Mouse (Mus musculus) neural tube, embryonic 15.5 days (tissue): ENCODE measurements around the gene Kif1b. TPM values are rescaled to one million over a fixed set of nuclear protein-coding genes. Genes with fewer than 3 reads are reported as not detected.
"Not testable (repeated sequence)": the region's sequence is repeated elsewhere in the genome, so short reads cannot be mapped to it uniquely, and the experiment has no call there.

Source experiments
- ATAC-seq: fragments of 200-750 bp; cut with Nextera tagmentation; 2 replicates; pipeline ENCODE4 v1.8.0; 2017; ENCODE audit warnings: mild to moderate bottlenecking, moderate TSS enrichment, moderate library complexity; ENCODE audit not compliant: low FRiP score
- H3K27ac ChIP-seq: fragments of 300-500 bp; sonication (generic); replicated peaks from 2 replicates; pipeline ENCODE4 v1.5.1; 2015; ENCODE audit warnings: mild to moderate bottlenecking, inconsistent platforms
- H3K27me3 ChIP-seq: fragments of 300-500 bp; sonication (generic); replicated peaks from 2 replicates; pipeline ENCODE4 v1.6.1; 2015; ENCODE audit warnings: inconsistent platforms
- H3K36me3 ChIP-seq: fragments of 300-500 bp; sonication (generic); 2 replicates; pipeline ENCODE4 v1.6.1; 2015; ENCODE audit warnings: inconsistent platforms
- H3K4me1 ChIP-seq: fragments of 300-500 bp; sonication (generic); 2 replicates; pipeline ENCODE4 v1.6.1; 2015; ENCODE audit warnings: inconsistent platforms
- H3K4me2 ChIP-seq: fragments of 300-500 bp; sonication (generic); 2 replicates; pipeline ENCODE4 v1.6.1; 2015; ENCODE audit warnings: inconsistent platforms, mild to moderate bottlenecking, moderate library complexity
- H3K4me3 ChIP-seq: fragments of 300-500 bp; sonication (generic); replicated peaks from 2 replicates; pipeline ENCODE4 v1.5.1; 2015; ENCODE audit warnings: mild to moderate bottlenecking, inconsistent platforms
- H3K9ac ChIP-seq: fragments of 300-500 bp; sonication (generic); replicated peaks from 2 replicates; pipeline ENCODE4 v1.6.1; 2015; ENCODE audit warnings: mild to moderate bottlenecking, inconsistent platforms
- H3K9me3 ChIP-seq: fragments of 300-500 bp; sonication (generic); replicated peaks from 2 replicates; pipeline ENCODE4 v1.6.1; 2016; ENCODE audit warnings: inconsistent platforms
- WGBS: fragments of 180-500 bp; shearing (Covaris S2); methylation state at CpG from one replicate; pipeline ENCODE4 v1.1.7; 2015; ENCODE audit warnings: mixed read lengths; 5-methylcytosine and 5-hydroxymethylcytosine counted together
- polyA plus RNA-seq: library from polyadenylated mRNA; unstranded; fragments of >200 nt; fragmentation: Nextera tagmentation; extraction: Ambion mirVana; gene quantifications from 2 replicates; pipeline ENCODE4 v1.2.1, GENCODE M21; 2015

Kif1b gene
- polyA plus RNA-seq, 1 experiment from 2014 or later, result 121 TPM

- Histone ChIP-seq H3K9ac (no peak overlapping the region), H3K27me3 (no peaks in the 10 kb centered on the region), H3K36me3 (peaks cover 76% of the 10 kb centered on the region), H3K27ac (peak overlapping the region; percentile 71; the same call in 1 of the 2 replicates), H3K4me2 (no peak overlapping the region), H3K4me1 (peaks cover 3% of the 10 kb centered on the region; the same call in 1 of the 2 replicates), H3K4me3 (no peak overlapping the region), H3K9me3 (no peaks in the 10 kb centered on the region)
- ATAC-seq, result no peak
- 19% methylated on average over 7 of the region's 7 CpGs for WGBS
Observed at GRCm38 (mm10) chr4:149246578-149247155, 60.8 kb downstream of the Kif1b start.

- Histone ChIP-seq H3K4me2 (no peak overlapping the region), H3K9ac (no peak overlapping the region), H3K4me1 (no peaks in the 10 kb centered on the region), H3K36me3 (peaks cover 36% of the 10 kb centered on the region), H3K27ac (no peak overlapping the region), H3K4me3 (no peak overlapping the region), H3K9me3 (no peaks in the 10 kb centered on the region), H3K27me3 (no peaks in the 10 kb centered on the region)
- 95% methylated on average over 15 of the region's 15 CpGs for WGBS
- ATAC-seq, result no peak
Observed at GRCm38 (mm10) chr4:149237011-149237410, 70.5 kb downstream of the Kif1b start.

DNA sequence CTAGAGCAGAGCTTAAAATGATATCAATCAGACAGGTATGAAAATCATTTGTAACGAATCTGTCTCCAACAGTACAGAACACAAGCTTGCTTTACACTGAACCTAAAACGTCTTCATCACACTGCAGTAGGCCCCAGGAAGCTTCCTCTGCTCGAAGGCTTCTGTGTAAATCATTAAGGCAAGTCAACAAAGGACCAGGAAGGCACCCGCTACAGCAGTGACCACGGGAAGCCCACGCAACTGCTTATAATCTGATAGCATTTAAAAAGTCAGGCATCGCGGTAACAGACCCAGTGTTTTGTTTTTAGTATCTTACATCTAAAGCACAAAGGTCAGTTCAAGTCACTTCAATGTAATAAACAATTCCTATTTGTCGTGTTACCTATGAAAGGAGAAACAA is 73.6 kb downstream of the Kif1b start:
- Histone ChIP-seq H3K4me3 (no peak overlapping the region), H3K27me3 (no peaks in the 10 kb centered on the region), H3K27ac (peak overlapping the region; percentile 7; the same call in 1 of the 2 replicates), H3K36me3 (peaks cover 48% of the 10 kb centered on the region), H3K9me3 (no peaks in the 10 kb centered on the region), H3K4me1 (no peaks in the 10 kb centered on the region), H3K9ac (no peak overlapping the region), H3K4me2 (no peak overlapping the region)
- ATAC-seq, result no peak
- WGBS, result 12% methylated on average over 9 of the region's 9 CpGs

GRCm38 (mm10) chr4:149228682-149229081 is 78.8 kb downstream of the Kif1b start:
- not testable (repeated sequence) for H3K27ac ChIP-seq, H3K9me3 ChIP-seq, H3K9ac ChIP-seq, H3K4me2 ChIP-seq, H3K4me1 ChIP-seq, H3K4me3 ChIP-seq, H3K27me3 ChIP-seq, ATAC-seq
- 91% methylated on average over 3 of the region's 3 CpGs for WGBS
- H3K36me3 ChIP-seq, result peaks cover 58% of the 10 kb centered on the region

DNA sequence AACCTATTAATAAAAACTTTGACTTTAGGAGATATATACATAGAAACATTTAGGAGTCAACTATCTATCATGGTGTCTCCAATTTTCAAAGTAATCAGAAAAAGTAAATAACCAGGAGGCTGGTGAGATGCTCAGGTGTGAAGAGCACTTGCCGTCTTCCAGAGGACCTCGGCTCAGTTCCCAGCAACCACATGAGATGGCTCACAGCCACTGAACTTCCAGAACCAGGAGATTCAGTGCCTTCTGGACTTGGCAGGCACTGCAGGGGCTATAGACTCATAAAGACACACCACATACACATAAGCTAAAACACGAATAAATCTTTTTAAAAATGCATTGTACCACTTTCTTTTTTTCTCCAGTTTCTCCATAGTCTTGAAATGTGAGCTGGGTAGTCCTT is 79.2 kb downstream of the Kif1b start:
- Histone ChIP-seq H3K4me1 (no peaks in the 10 kb centered on the region), H3K9ac (no peak overlapping the region), H3K4me2 (no peak overlapping the region), H3K27ac (no peak overlapping the region), H3K9me3 (no peaks in the 10 kb centered on the region), H3K36me3 (peaks cover 62% of the 10 kb centered on the region), H3K4me3 (no peak overlapping the region), H3K27me3 (no peaks in the 10 kb centered on the region)
- 96% methylated on average over 3 of the region's 3 CpGs for WGBS
- no peak for ATAC-seq

GRCm38 (mm10) chr4:149226311-149226710 is 81.2 kb downstream of the Kif1b start:
- H3K4me2 ChIP-seq, result no peak overlapping the region
- H3K27me3 ChIP-seq, result no peaks in the 10 kb centered on the region
- no peak overlapping the region for H3K27ac ChIP-seq
- WGBS, result 72% methylated on average over 3 of the region's 3 CpGs
- H3K4me1 ChIP-seq, result 0 out of 2 replicates have a peak, but pooled peaks cover under 1% of the 10 kb centered on the region
- H3K9ac ChIP-seq, result no peak overlapping the region
- no peak for ATAC-seq
- no peak overlapping the region for H3K4me3 ChIP-seq
- H3K36me3 ChIP-seq, result peaks cover 79% of the 10 kb centered on the region
- H3K9me3 ChIP-seq, result no peaks in the 10 kb centered on the region

- H3K27ac ChIP-seq, result no peak overlapping the region
- no peak overlapping the region for H3K9ac ChIP-seq
- H3K36me3 ChIP-seq, result peaks cover 81% of the 10 kb centered on the region
- H3K9me3 ChIP-seq, result no peaks in the 10 kb centered on the region
- 95% methylated on average over 3 of the region's 3 CpGs for WGBS
- peaks cover 21% of the 10 kb centered on the region for H3K4me1 ChIP-seq
- H3K4me3 ChIP-seq, result no peak overlapping the region
- H3K27me3 ChIP-seq, result no peaks in the 10 kb centered on the region
- no peak overlapping the region for H3K4me2 ChIP-seq
- no peak for ATAC-seq
Observed at GRCm38 (mm10) chr4:149223453-149223852, 84.0 kb downstream of the Kif1b start.

DNA sequence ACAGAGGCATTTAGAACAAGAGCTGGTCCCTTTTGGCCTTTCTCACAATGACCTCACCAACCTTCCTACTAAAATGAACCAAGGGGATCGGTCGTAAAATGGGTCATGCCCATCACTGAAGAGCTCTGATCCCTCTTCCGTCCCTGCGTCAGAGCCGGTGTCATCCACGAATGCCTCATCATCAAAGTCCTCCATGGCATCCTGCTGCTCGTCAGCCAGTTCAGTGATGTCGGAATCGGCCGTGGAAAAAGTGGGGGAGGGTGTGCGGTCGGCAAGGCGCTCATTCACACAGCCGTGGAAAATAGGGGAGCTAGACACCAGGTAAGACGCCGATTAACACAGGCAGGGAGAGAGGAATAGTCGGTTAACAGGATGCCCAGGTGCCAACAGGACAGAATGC is 87.0 kb downstream of the Kif1b start:
- no peak overlapping the region for H3K9ac ChIP-seq
- peaks cover 86% of the 10 kb centered on the region for H3K36me3 ChIP-seq
- 28% methylated on average over 17 of the region's 17 CpGs for WGBS
- H3K4me3 ChIP-seq, result no peak overlapping the region
- H3K27me3 ChIP-seq, result no peaks in the 10 kb centered on the region
- H3K4me1 ChIP-seq, result peaks cover 21% of the 10 kb centered on the region
- no peak overlapping the region for H3K4me2 ChIP-seq
- no peaks in the 10 kb centered on the region for H3K9me3 ChIP-seq
- H3K27ac ChIP-seq, result peak overlapping the region; percentile 77
- ATAC-seq, result 0 out of 2 replicates have a peak, but pooled peaks have one; percentile 23

DNA sequence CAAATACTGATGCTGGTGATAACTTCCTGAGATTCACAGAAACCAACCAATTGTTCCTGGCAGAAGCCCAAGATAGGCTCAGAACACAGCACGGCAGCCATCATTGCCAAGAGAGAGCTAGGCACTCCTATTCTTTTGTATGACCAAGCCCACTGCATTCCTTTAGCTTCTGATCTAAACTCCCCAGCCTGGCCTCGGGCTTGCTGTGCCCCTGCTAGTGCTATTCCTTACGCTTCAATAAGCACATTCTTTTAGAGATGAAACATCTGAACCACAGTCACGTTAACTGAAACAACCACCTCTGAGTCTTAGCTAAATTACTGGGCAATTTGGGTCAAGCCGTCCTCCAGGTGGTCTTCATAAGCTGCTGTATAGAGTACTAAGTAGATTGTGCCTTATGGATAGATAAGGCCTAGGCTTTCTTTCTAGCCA is 87.4 kb downstream of the Kif1b start:
- H3K9ac ChIP-seq, result no peak overlapping the region

GRCm38 (mm10) chr4:149219401-149220041 is 88.0 kb downstream of the Kif1b start:
- Histone ChIP-seq H3K27ac (peak overlapping the region; percentile 77), H3K4me2 (no peak overlapping the region), H3K4me1 (peaks cover 21% of the 10 kb centered on the region), H3K9ac (no peak overlapping the region), H3K9me3 (no peaks in the 10 kb centered on the region), H3K36me3 (peaks cover 85% of the 10 kb centered on the region), H3K4me3 (no peak overlapping the region), H3K27me3 (no peaks in the 10 kb centered on the region)
- peak; percentile 11 for ATAC-seq
- 52% methylated on average over 12 of the region's 12 CpGs for WGBS

More for the DNA sequence above, 87.4 kb downstream of the Kif1b start:
- peaks cover 86% of the 10 kb centered on the region for H3K36me3 ChIP-seq
- ATAC-seq, result peak; percentile 78
- H3K4me2 ChIP-seq, result no peak overlapping the region
- H3K27me3 ChIP-seq, result no peaks in the 10 kb centered on the region
- peaks cover 21% of the 10 kb centered on the region for H3K4me1 ChIP-seq
- WGBS, result 17% methylated on average over 5 of the region's 5 CpGs
- no peaks in the 10 kb centered on the region for H3K9me3 ChIP-seq
- no peak overlapping the region for H3K4me3 ChIP-seq
- peak overlapping the region; percentile 77 for H3K27ac ChIP-seq

- Histone ChIP-seq H3K9ac (no peak overlapping the region), H3K27me3 (no peaks in the 10 kb centered on the region), H3K4me2 (no peak overlapping the region), H3K36me3 (peaks cover 85% of the 10 kb centered on the region), H3K4me3 (no peak overlapping the region), H3K4me1 (peaks cover 21% of the 10 kb centered on the region), H3K9me3 (no peaks in the 10 kb centered on the region), H3K27ac (no peak overlapping the region)
- no peak for ATAC-seq
- 86% methylated on average over 5 of the region's 5 CpGs for WGBS
Observed at GRCm38 (mm10) chr4:149218476-149218875, 89.0 kb downstream of the Kif1b start.

DNA sequence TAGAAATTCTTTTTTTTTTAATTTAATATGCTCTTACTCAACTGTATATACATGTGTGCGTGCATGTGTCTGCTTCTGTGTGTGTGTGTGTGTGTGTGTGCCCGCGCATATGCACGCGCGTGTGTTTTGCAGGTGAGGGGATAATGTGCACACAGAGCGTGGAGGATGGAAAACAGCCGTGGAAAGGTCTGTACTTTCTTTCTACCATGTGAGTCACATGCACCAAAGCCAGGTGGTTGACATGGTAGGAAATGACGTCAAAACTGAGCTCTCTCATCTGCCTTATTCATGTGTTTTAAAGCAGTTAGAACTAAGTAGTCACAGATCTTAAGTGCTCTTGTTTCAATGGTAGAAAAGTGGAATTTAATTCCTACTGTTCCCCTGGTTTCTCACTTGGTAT is 91.5 kb downstream of the Kif1b start:
- H3K36me3 ChIP-seq, result peaks cover 83% of the 10 kb centered on the region
- H3K27ac ChIP-seq, result no peak overlapping the region
- WGBS, result 90% methylated on average over 9 of the region's 9 CpGs
- no peaks in the 10 kb centered on the region for H3K27me3 ChIP-seq
- H3K9ac ChIP-seq, result no peak overlapping the region
- no peak overlapping the region for H3K4me3 ChIP-seq
- no peaks in the 10 kb centered on the region for H3K9me3 ChIP-seq
- peaks cover 17% of the 10 kb centered on the region for H3K4me1 ChIP-seq
- no peak for ATAC-seq
- H3K4me2 ChIP-seq, result no peak overlapping the region
